Mouse (Mus musculus): ENCODE measurements at regions not wholly inside any gene's neighbourhood (a gene's known extent, or its start where the extent isn't known, plus 50 kb on each side); places are given as distances from the start of the nearest gene placed in this dataset.

GRCm38 (mm10) chr7:125036098-125036991 lies 408.1 kb upstream of the Kdm8 start:
- TF ChIP-seq CTCF (conservative IDR thresholded peaks at IDR 0.05; ENCODE audit: low read length) (no peak), POU5F1 (IDR thresholded peaks at IDR 0.05; ENCODE audit: borderline replicate concordance, low read length) (no peak), NANOG (IDR thresholded peaks at IDR 0.05; ENCODE audit: borderline replicate concordance, low read length) (no peak)
